Mouse (Mus musculus) lung, postnatal 0 days (tissue): ENCODE measurements at regions not wholly inside any gene's neighbourhood (a gene's known extent, or its start where the extent isn't known, plus 50 kb on each side); places are given as distances from the start of the nearest gene placed in this dataset.

Experiments
- CTCF ChIP-seq: IDR thresholded peaks from 2 replicates; pipeline ENCODE4 v1.5.1; 2016; ENCODE audit warnings: antibody characterized with exemption, mild to moderate bottlenecking
- EP300 ChIP-seq: IDR thresholded peaks from 2 replicates; pipeline ENCODE4 v1.6.1; 2016; ENCODE audit warnings: antibody characterized with exemption, mild to moderate bottlenecking, control low read depth

- TF ChIP-seq CTCF (no peak), EP300 (no peak)
Measured at GRCm38 (mm10) chr5:103261406-103261805, 50.3 kb upstream of the Mapk10 start.
